Mouse (Mus musculus): ENCODE measurements around the gene Kazn.

Kazn gene

DNA sequence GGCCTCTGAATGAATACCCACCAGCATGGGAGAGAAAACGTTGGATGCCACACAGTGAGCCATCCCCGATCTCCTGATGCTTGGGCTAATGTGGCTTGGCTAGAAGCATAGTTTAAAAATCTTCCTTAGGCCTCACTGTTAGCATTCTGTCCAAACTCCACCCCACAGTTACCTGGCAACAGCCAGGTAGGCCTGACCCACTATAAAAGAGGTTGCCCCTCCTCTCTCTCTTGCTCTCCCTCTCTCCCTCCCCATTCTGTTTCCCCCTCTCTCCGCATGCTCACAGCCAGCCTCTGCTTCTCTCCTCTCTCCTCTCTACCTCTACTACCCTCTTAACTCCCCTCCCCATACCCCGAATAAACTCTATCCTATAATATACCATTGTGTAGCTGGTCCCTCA, 74.8 kb downstream of the Kazn start:
- no peak for DNase-seq (ENCODE audit: low read depth)

DNA sequence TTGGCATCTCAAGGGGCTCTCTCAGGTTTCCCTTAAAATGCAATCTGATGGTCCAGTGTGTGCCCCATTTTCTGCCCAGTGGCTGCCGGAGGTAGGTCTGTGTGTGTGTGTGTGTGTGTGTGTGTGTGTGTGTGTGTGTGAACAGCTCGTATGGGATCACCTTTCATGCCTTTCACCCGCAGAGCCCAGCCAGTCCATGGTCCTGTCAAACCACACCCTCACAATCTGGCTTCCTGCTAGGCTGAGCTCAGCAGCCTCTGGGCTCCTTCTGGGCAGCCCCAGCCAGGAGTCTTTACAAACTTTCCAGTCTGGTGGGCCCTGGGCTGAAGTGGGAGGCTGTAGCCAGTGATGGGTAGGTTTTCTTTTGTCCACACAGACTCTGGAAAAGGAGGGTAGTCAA, 75.3 kb downstream of the Kazn start:
- DNase-seq (ENCODE audit: low read depth), result no peak

DNA sequence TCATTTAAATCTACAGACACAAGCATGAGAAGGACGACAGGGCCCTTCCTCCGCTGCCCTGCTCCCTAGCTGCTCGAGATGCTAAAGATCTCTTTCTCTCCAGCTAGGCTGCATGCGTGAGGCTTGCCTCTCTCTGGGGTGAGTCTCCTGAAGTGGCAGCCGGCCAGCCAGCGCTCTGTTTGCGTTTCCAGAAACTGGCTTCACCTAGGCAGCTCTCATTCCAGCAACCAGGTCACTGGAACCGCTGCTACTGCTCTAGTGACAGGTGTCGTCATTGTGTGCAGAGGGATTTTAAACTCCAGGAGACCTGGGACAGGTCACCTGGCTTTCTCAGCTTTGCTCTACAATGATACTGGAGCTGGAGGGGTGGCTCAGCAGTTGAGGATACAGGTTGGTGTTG, 76.5 kb downstream of the Kazn start:
- no peak for DNase-seq (ENCODE audit: low read depth)

DNA sequence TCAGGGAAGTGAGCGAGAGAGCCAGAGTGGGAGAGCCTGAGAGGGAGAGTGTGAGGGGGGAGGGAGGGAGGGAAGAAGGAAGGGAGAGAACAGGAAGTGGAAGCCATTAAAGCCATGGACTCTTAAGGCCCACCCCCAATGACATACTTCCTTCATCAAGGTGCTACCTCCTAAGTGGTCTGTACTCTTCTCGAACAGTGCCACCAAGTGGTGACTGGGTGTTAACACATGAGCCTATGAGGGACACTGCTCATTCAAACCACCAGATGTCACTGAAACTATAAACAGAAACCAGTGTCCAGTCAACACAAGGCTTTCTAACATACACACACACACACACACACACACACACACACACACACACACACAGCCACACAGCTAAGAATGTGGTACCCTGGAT, 77.1 kb downstream of the Kazn start:
- DNase-seq (ENCODE audit: low read depth), result no peak

DNA sequence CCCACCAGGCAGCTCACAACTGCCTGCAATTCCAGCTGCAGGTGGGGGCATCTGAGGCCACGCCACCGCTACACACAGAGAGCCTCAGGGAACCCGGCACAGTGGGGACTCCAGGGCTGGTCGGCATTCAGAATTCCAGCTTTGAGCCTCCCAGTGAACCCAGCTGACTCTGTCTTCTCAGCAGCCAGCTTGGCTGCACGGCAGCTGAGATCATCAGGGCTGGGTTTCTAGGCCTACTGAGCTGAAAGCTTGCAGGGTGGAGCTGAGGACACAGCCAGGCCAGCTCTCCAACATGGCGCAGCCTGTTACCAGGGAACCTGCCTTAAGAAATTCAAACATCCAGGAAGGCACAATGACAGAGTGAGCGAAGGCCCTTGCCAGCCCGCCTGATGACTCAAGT, 79.2 kb downstream of the Kazn start:
- peak; percentile 40 for DNase-seq (ENCODE audit: low read depth)

DNA sequence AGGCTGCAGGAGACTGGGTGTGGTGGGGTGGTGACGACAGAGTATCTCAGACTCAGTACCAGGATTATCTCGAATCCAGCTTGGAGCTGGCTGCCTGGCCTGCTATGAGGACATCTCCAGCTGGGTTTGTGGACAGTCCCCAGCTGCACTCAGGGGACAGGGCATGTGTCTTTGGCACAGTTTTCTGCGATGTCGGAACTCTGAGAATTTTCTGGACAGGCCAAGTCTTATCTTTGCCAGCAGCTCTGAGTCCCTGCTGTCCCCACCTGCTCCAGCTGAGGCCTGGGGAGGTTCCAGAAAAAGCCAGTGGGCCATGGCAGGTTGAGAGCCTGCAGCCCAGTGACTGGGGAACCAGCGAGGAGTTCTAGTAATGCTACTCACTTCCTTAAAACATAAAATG, 82.7 kb downstream of the Kazn start:
- no peak for DNase-seq (ENCODE audit: low read depth)

DNA sequence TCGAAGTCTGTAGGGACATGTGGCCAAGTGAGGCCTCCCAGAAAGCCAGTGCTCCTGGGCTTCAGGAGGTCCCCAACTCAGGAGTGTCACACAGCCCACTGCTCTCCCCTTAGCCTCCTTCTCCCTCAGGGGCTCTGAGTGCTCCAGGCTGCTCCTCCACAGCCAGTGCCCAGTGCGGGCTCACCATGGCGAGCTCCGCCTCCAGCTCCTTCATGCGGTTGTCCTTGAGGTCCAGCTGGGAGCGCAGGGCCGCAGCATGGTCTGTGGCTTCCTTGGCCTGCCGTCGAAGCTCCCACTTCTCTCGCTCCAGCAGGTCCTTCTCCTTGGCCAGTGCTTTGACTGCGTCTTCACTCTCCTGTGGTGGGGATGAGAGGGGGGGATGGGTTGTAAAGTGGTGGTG, 85.0 kb downstream of the Kazn start:
- DNase-seq (ENCODE audit: low read depth), result no peak

DNA sequence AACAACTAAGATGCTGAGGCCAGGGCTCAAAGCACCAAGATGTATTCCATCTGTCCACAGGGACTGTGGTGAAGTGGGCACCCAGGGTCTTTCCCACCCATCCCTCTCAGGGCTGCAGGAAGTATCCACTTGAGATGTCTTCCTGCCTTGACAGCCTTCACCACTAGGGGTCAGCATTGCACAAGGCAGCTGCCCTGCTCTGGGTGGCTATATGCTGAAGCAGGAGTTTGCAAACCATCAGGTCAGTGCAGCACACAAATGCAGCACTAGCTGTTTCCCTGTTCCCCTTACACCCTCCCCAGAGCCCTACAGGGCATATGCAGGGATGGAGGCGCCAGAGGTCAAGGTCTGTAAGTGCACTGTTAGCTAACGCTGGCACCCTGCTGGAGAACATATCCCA, 85.7 kb downstream of the Kazn start:
- peak; percentile 49 for DNase-seq (ENCODE audit: low read depth)

DNA sequence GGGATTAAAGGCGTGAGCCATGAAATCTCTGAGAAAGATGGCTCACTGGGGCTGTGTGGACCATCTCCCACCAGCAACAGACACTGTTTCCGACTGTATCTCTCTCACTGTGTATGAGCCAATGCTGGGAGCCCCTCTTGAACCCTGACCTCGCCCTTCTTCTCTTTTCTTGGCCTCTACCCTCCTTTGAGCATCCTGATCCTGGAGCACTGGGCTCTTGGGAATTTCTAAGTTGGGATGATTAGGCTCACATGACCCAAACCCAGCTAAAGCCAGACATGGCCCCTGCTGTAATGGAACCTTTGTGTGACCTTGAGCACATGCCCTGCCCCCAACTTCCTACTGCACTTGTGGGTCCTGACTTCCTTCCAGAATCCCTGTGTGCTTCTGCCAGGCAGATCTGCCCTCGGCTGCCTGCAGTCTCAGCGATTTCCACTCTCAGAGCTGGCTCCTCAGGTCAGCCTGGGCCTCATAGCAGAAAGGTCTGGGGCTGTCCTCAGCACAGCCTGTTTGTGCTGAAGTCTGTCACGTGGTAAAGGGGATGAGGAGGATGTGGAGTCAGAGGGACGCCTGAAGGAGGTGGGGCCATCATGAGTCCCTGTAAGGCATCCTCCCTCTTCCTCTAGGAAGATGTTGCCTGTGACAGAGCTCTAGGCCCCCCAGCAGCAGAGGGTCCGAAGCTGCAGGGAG, 86.3 kb downstream of the Kazn start:
- no peak for DNase-seq (ENCODE audit: low read depth)

DNA sequence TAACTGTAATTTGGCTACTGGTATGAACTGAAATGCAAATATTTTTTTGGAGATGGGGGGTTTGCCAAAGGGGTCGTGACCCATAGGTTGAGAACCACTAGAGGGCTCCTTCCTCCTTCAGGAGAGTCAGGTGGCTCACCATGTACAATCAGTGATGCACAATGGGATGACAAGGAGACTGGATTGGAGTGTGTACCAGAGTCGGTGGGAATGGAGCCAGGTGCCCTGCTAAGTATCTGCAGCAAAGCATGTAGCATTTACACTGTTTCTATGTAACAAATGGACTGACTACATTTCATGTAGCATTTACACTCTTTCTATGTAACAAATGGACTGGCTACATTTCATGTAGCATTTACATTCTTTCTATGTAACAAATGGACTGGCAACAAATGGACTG, 89.1 kb downstream of the Kazn start:
- no peak for DNase-seq (ENCODE audit: low read depth)

DNA sequence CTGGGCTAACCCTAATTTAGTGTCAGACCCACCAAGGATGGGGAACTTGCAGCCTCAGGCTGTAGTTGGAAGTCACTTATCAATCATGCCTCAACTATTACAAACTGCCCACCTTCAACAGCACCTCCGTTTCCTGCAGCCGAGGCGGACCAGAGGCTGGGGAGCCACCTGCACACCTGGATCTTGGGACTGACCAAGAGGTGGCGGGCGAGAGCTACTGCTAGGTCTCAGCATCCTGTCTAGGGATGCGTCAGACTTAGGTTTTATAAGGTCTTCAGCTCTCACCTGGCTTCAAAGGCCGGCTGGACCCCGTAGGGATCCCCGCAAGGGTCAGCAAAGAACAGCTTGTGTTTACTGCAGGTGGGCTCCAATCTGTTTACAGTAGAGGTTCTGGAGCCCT, 90.0 kb downstream of the Kazn start:
- DNase-seq (ENCODE audit: low read depth), result no peak

DNA sequence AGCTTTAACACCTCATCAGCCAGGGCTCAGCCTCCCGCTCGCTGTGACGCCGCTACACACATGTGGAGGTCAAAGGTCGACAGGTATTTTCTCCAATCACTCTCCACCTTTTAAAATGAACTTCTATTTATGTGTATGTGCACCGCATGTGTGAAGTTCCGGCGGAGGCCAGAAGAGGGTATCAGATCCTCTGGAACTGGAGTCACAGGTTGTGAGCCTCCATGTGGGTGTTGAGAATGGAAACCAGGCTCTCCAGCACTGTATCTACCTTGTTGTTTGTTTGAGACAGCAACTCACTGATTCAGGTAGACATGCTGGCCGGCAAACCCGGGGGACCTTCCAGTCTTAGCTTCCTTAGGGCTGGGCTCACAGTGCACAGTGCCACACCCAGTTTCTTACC, 91.5 kb downstream of the Kazn start:
- DNase-seq (ENCODE audit: low read depth), result no peak

DNA sequence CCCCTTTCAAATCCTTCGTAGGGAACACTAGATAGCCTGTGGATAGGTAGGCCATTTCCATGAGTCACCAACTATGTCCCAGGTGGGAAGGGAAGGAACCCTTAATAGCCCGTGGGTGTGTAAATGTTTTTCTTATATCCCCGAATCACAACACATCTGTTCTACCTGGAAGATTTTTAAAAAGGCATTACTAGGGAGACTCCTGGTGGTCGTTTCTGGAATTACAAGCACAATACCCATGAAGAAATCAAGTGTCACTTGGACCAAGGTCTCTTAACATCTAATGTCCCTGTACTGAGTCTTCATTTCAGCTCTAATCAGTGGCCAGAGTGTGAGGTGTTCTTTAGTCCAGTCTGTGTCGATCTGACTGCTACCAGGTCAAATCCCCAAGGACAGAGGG, 95.1 kb downstream of the Kazn start:
- DNase-seq (ENCODE audit: low read depth), result peak; percentile 2

DNA sequence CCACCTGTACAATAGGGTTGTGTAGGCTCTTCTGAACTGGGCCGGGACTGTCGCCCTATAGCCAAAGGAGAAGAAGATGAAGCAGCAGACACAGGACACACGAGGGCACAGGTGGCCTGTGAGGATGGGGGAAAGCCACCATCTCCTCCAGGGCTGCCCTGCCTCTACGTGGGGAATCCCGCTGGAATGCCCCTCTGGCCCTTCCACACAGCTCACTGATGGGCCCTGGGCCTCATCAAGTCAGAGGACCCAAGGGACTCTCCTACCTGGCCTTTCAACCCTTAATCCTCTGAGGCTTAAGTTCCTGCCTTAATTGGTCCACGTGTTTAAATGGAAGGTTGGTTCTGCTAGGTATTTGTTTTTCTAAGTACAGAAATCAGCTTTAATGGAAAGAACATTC, 95.9 kb downstream of the Kazn start:
- no peak for DNase-seq (ENCODE audit: low read depth)

DNA sequence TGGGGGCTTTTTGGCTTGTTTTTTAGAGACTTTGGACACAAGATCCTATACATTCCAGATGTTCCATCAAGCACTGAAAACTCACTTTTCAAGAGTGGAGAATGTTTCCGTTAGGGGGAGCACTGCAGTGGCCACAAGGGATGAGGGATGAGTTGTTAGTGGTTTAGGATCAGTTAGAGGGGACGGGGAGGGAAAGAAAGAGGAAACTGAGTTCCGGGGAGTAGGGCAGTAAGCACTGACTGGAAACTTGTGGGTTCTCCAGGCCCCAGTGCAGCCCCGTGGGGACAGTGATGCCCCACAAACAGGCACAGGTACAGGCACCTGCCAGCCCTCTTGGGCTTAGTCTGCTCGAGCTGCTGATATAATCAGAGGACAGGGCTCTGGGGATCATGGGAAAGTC, 99.5 kb downstream of the Kazn start:
- no peak for DNase-seq (ENCODE audit: low read depth)

DNA sequence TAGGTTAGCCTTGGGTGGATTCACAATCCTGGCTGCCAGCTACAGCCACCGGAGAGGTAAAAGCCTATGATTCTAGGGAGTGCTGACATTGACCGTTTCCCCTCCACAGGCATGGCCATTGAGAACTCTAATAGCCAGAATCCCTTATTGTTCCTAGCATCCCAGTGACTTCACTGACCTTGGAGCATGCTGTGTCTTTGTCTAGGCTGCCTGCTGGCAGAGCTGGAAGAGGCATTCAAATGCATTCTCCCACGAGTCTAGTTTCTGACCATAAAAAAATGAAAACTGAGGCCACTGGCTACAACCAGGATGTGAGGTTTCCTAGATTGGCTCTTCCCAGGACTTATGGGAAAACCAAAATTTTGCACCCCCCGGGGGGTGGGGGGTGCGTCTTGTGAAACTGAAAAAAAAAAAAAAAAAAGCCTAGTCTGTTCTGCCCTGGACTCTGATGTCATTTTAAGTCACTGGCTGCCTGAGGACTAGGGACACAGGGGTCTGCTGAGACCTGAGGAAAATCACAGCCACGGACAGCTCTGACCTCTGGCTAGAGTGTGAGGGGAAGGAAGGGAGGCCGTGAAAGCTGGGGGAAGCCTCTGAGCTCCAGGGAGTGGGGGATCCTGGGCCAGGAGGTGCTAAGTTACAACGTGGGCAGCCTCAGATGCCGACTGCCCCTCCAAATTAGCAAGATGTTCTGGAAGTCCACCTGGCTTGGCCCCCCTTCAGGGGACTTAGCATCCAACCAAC, 100.7 kb downstream of the Kazn start:
- no peak for DNase-seq (ENCODE audit: low read depth)

DNA sequence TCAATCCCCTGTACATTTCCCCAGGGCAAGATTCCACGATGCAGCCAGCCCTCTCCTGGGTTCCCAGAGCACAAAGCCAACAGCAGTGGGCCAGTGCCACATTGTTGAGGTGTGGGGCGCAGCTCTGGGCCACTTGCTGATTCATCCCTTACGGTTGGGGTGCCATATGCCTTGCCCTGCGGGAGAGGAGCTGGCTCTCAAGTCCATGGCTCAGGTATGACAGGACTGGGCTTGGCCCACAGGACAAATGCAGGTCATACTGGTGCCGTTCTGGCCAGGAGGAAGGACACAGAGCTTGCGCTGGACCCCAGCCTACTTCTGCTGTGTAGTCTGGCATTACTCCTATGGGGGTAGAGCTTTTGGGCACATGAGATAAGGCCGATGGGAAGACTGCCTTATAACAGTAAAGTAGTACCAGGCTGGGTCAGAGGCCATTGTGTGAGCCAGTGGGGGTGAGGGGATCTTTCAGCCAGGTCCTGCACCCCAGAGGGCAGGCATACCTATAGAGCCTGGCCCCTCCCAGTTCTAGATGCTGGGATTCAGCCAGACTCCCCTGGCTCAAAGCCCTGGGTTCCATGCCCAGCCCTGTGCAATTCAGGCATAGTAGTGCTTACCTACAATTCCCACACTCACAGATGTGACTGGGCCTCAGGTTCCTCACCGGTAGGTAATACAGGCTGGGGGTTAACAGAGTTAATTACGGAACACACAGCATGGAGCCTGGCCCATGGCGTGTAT, 102.3 kb downstream of the Kazn start:
- DNase-seq (ENCODE audit: low read depth), result no peak

DNA sequence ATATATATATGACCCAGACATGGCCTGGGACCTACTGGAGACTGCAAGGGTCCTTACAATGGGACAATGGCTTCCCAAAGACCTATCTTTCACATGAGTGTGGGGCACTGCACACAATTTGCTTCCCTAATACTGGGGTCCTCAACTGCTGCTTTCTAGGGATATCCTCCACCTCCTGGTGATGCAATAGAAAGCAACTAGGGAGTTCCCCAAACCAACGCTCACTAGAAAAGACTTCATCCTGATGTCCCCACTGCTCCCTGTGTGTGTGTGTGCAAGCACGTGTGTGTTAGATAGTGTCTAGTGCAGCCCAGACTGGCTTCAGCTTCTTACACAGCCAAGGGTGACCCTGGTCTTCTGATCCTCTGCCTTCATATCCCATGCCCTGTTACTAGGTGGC, 103.7 kb downstream of the Kazn start:
- no peak for DNase-seq (ENCODE audit: low read depth)

DNA sequence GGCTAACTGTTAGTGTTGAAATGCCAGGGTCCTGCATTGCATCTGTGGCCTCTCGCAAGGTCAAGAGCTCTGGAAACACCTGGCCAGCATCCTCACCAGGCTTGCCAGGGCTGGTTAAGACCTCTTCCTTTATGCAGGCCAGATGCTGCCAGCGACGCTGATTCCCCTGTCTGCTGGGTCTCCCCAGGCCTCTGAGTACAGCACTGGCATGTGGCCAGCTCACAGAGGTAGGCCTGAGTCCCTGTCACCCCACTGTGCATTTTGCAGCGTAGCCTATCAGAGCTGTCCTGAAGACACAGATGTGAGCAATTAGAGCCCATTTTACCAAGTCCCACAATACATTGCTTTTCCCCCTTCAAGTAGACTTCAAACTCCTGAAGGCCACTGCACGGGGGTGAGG, 109.0 kb downstream of the Kazn start:
- DNase-seq (ENCODE audit: low read depth), result no peak

DNA sequence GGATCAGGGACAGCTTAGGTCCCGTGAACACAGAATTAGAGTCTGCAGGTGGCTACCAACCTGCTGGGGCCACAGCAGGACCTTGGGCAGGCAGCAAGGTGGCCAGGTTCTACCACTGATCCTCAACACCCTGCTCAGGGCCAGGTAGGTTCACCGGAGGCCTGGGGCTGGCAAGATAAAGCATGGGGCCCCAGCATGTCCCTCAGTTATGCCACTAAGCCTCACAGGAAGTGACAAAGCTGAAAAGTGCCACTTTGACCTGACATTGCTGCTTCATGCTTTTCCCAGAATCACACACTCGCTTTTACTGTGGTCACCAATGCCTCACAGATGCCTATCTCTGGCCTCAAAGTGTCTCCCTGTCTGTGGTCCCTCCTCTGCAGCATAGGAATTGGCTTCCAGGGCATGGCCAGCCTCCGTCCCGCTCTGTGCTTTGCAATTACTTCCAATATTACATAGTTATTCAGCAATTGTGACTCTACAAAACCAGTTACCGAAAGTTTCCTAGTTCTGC, 111.9 kb downstream of the Kazn start:
- DNase-seq (ENCODE audit: low read depth), result no peak

DNA sequence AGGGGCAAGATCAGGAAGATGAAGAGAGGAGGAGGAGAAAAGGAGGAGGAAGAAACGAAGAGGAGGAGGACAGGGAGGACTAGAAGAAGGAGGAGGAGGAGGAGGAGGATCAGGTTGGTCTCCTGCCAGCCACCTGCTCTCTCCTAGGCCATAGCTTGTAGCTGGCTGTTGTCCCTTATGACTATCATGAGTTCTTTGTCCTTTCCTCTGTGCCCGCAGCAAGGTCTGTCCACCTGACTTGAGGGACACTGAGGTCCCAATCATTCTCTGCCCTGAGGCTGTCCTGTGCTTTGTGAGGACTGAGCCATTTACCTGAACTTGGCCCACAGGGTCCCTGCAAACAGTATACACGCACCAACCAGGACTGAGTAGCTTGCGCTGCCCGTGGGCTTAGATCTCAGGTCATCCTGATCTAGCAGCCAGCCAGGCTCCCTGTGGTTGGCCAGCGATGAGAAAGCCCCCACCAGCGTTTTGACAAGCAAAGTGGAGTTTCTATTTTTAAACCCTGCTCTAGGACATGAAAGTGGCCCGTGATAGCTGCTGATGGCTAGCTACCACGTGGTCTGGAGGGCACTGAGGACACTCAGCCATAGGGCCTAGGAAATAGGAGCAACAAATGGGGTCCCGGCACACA, 112.4 kb downstream of the Kazn start:
- no peak for DNase-seq (ENCODE audit: low read depth)

DNA sequence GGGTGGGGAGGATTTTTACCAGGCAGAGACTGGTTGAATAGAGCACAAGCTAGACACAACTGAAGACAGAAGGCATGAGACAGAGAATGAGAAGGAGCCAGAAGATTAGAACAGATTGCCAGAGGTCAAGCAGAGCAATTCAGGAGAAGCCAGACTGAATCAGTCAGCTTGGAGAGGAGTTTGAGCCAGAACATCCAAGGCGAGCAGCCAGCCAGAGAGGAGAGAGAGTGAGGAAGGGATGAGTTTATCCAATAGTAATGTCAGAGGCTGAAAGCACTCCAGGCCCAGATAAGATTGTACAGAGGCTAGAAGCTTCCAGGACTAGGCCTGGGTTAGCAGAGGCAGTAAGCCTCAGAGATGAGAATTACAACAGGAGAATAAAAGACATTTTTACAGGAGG, 118.0 kb downstream of the Kazn start:
- DNase-seq (ENCODE audit: low read depth), result no peak

DNA sequence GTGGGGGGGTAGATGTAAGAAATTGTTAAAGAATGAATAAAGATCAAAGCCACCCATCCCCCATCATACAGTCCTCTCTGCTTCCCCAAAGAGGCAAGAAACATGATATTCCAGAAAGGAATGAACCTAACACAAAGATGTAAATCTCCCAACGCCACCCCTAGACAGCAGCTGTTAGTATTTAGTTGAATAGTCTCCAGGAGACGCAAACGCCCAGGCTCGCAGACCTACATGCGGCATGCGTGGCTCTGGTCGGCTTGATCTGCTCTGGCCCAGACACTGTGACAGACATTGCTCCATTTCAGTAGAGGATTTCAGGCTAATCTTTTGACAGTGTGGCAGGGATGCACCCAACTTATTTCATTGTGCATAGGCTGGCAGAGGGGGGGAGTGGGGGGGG, 120.7 kb downstream of the Kazn start:
- no peak for DNase-seq (ENCODE audit: low read depth)

All from fibroblast of lung, adult 2 months (primary cell).